Mouse (Mus musculus) bone marrow macrophage, adult 2 months (primary cell): Measurements from ENCODE around the gene Cd3d.

Source experiments
- CTCF ChIP-seq: IDR thresholded peaks from 2 replicates; pipeline ENCODE4 v1.5.1; 2012; ENCODE audit warnings: low read depth, mild to moderate bottlenecking, low read length, moderate library complexity
- POLR2A ChIP-seq: IDR thresholded peaks from 2 replicates; pipeline ENCODE4 v1.6.1; 2012; ENCODE audit warnings: mild to moderate bottlenecking, low read depth, low read length, borderline replicate concordance

GRCm38 (mm10) chr9:44954432-44954831 is 27.2 kb upstream of the Cd3d start:
- TF ChIP-seq CTCF = no peak
- TF ChIP-seq POLR2A = no peak
